Mouse (Mus musculus): ENCODE measurements around the gene Agps. TPM values are rescaled to one million over a fixed set of nuclear protein-coding genes. Genes with fewer than 3 reads are reported as not detected.
A peak's percentile ranks its signal among the peaks of the same experiment; 100 is the strongest.
"Not testable (repeated sequence)": the region's sequence is repeated elsewhere in the genome, so short reads cannot be mapped to it uniquely, and the experiment has no call there.

The Agps gene
- polyA plus RNA-seq, 1 experiment from 2014 or later = 41.5 TPM

DNA sequence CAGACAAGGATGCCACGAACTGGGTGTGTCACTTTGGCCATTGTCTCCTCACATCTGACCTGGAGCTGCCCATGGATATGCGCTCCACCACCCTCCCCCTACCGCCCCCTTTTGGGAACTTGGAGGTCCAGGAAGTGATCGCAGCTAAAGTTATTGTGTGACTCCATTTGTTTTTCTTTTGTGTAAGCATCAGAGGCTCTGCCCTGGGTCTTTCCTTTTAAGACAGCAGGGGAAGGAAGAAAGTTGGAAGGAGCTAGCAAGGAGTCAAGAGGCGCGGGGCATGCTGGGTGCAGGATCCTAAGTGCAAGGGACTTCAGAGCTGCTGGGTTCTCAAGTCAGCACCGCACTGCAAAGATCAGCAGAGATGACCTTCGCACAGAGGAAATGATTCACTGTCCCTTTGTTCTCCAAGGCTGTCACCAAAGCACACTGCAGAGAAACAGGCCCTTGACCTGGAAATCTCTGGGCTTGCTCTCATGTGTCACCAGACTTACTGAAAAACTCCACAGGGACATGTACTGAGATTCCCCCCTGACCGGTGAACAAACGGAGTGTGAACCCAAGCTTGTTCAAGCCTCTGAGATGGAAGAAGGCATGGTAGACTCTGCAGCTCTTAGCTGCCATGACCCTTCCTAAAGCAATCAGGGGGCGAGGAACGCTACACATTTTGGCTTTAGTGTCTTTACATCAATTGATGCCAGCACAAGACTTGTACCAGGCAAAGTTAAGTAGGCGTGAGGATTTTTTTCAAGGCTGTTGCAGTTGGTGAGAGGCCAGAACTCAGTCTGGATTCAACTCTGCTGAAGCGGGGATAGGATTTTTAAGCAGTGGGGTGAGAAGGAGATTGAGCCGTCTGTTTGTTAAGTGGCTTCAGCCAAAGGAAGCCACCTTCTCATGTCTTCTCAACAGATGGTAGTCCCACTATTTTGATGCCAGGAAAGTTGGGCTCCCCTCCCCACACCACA, 128.7 kb downstream of the Agps start:
- Histone ChIP-seq H3K4me2 (replicated peaks) (peak overlapping the region; percentile 27), H3K27me3 (ENCODE audit: control insufficient read depth, insufficient read depth, low read length) (no peaks in the 10 kb centered on the region), H3K27ac (peak overlapping the region; percentile 70), H3K4me3 (replicated peaks; ENCODE audit: low read length) (no peak overlapping the region), H3K9ac (no peak overlapping the region), H3K36me3 (replicated peaks; ENCODE audit: control insufficient read depth, insufficient read depth) (no peaks in the 10 kb centered on the region), H3K4me1 (replicated peaks; ENCODE audit: control insufficient read depth, insufficient read depth, low read length) (peaks cover 12% of the 10 kb centered on the region; the same call in 1 of the 2 replicates), H3K9me3 (ENCODE audit: control insufficient read depth, low read length) (no peaks in the 10 kb centered on the region)
- no peak for DNase-seq (ENCODE audit: low spot score)
- 54% methylated on average over 15 of the region's 15 CpGs for WGBS
- no peak for ATAC-seq (ENCODE audit: low FRiP score)

- Histone ChIP-seq H3K36me3 (replicated peaks; ENCODE audit: control insufficient read depth, insufficient read depth) (no peaks in the 10 kb centered on the region), H3K27ac (no peak overlapping the region), H3K9me3 (ENCODE audit: control insufficient read depth, low read length) (no peaks in the 10 kb centered on the region), H3K4me1 (replicated peaks; ENCODE audit: control insufficient read depth, insufficient read depth, low read length) (peaks cover 12% of the 10 kb centered on the region; the same call in 1 of the 2 replicates), H3K4me3 (replicated peaks; ENCODE audit: low read length) (no peak overlapping the region), H3K9ac (no peak overlapping the region), H3K27me3 (ENCODE audit: control insufficient read depth, insufficient read depth, low read length) (no peaks in the 10 kb centered on the region), H3K4me2 (replicated peaks) (no peak overlapping the region)
- WGBS = 64% methylated on average over 10 of the region's 10 CpGs
- DNase-seq (ENCODE audit: low spot score) (no peak), ATAC-seq (ENCODE audit: low FRiP score) (no peak)
These were observed 131.3 kb downstream of the Agps start for GRCm38 (mm10) chr2:75963211-75963840.

- WGBS = 77% methylated on average over 5 of the region's 5 CpGs
- Histone ChIP-seq H3K27ac (no peak overlapping the region), H3K4me1 (replicated peaks; ENCODE audit: control insufficient read depth, insufficient read depth, low read length) (peaks cover 12% of the 10 kb centered on the region; the same call in 1 of the 2 replicates), H3K9me3 (ENCODE audit: control insufficient read depth, low read length) (no peaks in the 10 kb centered on the region), H3K36me3 (replicated peaks; ENCODE audit: control insufficient read depth, insufficient read depth) (no peaks in the 10 kb centered on the region), H3K27me3 (ENCODE audit: control insufficient read depth, insufficient read depth, low read length) (no peaks in the 10 kb centered on the region), H3K4me3 (replicated peaks; ENCODE audit: low read length) (no peak overlapping the region), H3K4me2 (replicated peaks) (peak overlapping the region; percentile 42), H3K9ac (no peak overlapping the region; the same call in 1 of the 2 replicates)
- ATAC-seq (ENCODE audit: low FRiP score) (no peak), DNase-seq (ENCODE audit: low spot score) (no peak)
These were observed 132.1 kb downstream of the Agps start for GRCm38 (mm10) chr2:75964051-75964450.

GRCm38 (mm10) chr2:75964512-75964911, 132.5 kb downstream of the Agps start:
- ATAC-seq (ENCODE audit: low FRiP score) (no peak), DNase-seq (ENCODE audit: low spot score) (peak; percentile 68)
- Histone ChIP-seq H3K9ac (no peak overlapping the region; the same call in 1 of the 2 replicates), H3K4me3 (replicated peaks; ENCODE audit: low read length) (no peak overlapping the region), H3K27ac (no peak overlapping the region), H3K4me2 (replicated peaks) (peak overlapping the region; percentile 42), H3K9me3 (ENCODE audit: control insufficient read depth, low read length) (no peaks in the 10 kb centered on the region), H3K4me1 (replicated peaks; ENCODE audit: control insufficient read depth, insufficient read depth, low read length) (peaks cover 7% of the 10 kb centered on the region; the same call in 1 of the 2 replicates), H3K36me3 (replicated peaks; ENCODE audit: control insufficient read depth, insufficient read depth) (no peaks in the 10 kb centered on the region), H3K27me3 (ENCODE audit: control insufficient read depth, insufficient read depth, low read length) (no peaks in the 10 kb centered on the region)
- 11% methylated on average over 14 of the region's 14 CpGs for WGBS

DNA sequence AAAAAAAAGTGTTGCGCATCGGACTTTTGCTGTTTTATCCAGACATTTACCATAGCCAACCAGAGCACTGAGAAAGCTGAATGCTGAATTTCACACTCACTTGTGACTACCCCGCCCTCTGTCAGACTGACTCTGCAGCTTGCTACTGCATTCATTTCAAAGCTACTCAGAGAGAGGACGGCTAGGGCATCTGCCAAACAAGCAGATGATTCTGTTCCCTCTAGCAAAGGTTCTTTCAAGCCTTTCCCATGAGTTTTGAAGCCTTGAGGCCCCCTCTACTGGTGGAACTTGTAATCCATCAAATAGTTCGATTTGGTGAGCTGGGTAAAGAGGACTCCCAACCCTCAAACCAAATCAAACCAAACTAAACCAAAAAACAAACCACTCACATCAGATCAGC, 133.0 kb downstream of the Agps start:
- WGBS = 28% methylated on average over 5 of the region's 5 CpGs

DNA sequence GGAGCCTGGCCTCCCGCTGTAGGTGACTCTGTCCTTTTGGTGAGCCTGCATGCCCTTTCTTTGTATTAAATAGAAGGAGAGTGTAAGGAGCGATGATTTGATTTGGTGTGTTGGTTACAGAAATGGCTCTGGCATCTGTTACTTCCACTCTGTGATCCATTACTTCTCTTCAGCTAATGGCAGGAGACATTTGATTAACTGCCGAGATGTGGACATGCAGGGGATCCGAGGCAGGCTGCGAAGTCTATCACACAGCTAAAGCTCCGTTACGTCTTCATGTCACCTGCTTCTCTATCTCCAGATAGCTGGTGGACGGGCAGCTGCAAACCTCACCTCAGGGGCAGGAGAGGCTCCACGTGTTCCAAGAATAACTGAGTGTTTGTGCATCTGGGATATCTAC, 142.2 kb downstream of the Agps start:
- Histone ChIP-seq H3K9ac (no peak overlapping the region), H3K4me1 (replicated peaks; ENCODE audit: control insufficient read depth, insufficient read depth, low read length) (no peaks in the 10 kb centered on the region), H3K27me3 (ENCODE audit: control insufficient read depth, insufficient read depth, low read length) (no peaks in the 10 kb centered on the region), H3K27ac (no peak overlapping the region), H3K9me3 (ENCODE audit: control insufficient read depth, low read length) (no peaks in the 10 kb centered on the region), H3K4me2 (replicated peaks) (no peak overlapping the region), H3K36me3 (replicated peaks; ENCODE audit: control insufficient read depth, insufficient read depth) (no peaks in the 10 kb centered on the region), H3K4me3 (replicated peaks; ENCODE audit: low read length) (no peak overlapping the region)
- WGBS = 70% methylated on average over 9 of the region's 9 CpGs
- DNase-seq (ENCODE audit: low spot score) (no peak), ATAC-seq (ENCODE audit: low FRiP score) (no peak)

More for the DNA sequence above, 133.0 kb downstream of the Agps start:
- Histone ChIP-seq H3K27ac (no peak overlapping the region), H3K27me3 (ENCODE audit: control insufficient read depth, insufficient read depth, low read length) (no peaks in the 10 kb centered on the region), H3K36me3 (replicated peaks; ENCODE audit: control insufficient read depth, insufficient read depth) (no peaks in the 10 kb centered on the region), H3K4me3 (replicated peaks; ENCODE audit: low read length) (no peak overlapping the region), H3K9ac (no peak overlapping the region; the same call in 1 of the 2 replicates), H3K4me1 (replicated peaks; ENCODE audit: control insufficient read depth, insufficient read depth, low read length) (peaks cover 6% of the 10 kb centered on the region; the same call in 1 of the 2 replicates), H3K9me3 (ENCODE audit: control insufficient read depth, low read length) (no peaks in the 10 kb centered on the region), H3K4me2 (replicated peaks) (peak overlapping the region; percentile 42)
- DNase-seq (ENCODE audit: low spot score) = peak; percentile 75
- no peak; the same call in 1 of the 2 replicates for ATAC-seq (ENCODE audit: low FRiP score)

DNA sequence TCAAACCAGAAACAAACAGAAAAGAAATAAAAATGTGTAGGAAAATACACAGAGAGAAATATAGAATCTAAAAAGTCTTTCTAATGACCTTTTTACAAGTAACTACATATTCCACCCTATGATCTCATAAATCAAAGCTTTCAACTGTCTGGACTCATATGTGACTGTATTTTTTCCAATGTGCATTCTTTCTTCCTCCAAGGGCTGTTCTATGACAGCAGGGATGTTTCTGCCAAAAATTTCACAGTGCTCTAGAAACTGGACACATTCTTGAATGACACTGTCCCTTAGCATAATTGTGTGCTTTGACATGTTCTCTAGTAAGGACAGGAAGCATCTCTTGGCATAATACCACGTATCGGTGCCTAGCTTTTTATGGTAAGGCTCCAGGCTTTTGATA, 144.1 kb downstream of the Agps start:
- not testable (repeated sequence) for H3K4me2 ChIP-seq (replicated peaks); ATAC-seq (ENCODE audit: low FRiP score); DNase-seq (ENCODE audit: low spot score); H3K9ac ChIP-seq; H3K27ac ChIP-seq; H3K4me1 ChIP-seq (replicated peaks; ENCODE audit: control insufficient read depth, insufficient read depth, low read length); H3K4me3 ChIP-seq (replicated peaks; ENCODE audit: low read length); H3K27me3 ChIP-seq (ENCODE audit: control insufficient read depth, insufficient read depth, low read length); H3K9me3 ChIP-seq (ENCODE audit: control insufficient read depth, low read length); H3K36me3 ChIP-seq (replicated peaks; ENCODE audit: control insufficient read depth, insufficient read depth)
- 82% methylated on average over 2 of the region's 2 CpGs for WGBS

DNA sequence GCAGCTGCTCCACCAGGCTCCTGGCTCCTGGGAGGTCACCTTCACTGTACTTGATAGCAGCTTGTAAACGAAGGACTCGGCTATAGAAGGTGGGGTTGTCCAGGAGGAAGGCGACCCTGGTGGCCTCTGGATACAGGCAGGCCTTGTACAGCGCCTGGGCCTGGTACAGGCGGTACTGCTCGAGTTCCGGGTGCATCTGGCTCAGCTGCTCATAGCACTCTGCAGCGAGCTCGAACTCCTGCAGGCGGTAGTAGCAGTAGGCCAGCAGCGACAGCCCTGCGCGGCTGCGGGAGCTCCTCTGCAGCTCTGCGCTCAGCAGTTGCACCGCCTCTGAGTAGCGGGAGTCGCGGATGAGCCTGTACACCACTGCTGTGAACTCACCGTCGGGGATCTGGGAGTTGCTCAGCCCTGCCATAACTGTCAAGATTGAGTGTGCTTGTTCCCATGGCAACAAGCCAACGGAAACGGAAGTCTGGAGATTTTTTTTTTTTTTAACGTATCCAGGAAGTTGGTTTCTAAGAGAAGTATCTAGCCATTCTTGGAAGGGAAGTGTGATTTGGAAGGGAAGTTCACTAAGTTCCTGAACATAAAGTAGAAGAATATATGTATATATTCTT, 145.9 kb downstream of the Agps start, which contains the start of gene Ttc30a2:
Ttc30a2 (minus strand) TSS at position 419 of the 617 bp plus-strand sequence.
- 28% methylated on average over 14 of the region's 24 CpGs for WGBS
- not testable (repeated sequence) for H3K9ac ChIP-seq; H3K9me3 ChIP-seq (ENCODE audit: control insufficient read depth, low read length); H3K36me3 ChIP-seq (replicated peaks; ENCODE audit: control insufficient read depth, insufficient read depth); H3K27me3 ChIP-seq (ENCODE audit: control insufficient read depth, insufficient read depth, low read length); ATAC-seq (ENCODE audit: low FRiP score); H3K4me3 ChIP-seq (replicated peaks; ENCODE audit: low read length); H3K4me1 ChIP-seq (replicated peaks; ENCODE audit: control insufficient read depth, insufficient read depth, low read length); H3K27ac ChIP-seq
- H3K4me2 ChIP-seq (replicated peaks) = peak within 1 kb of the TSS; percentile 17; the same call in 1 of the 2 replicates
- peak; percentile 68 for DNase-seq (ENCODE audit: low spot score)

All from hindbrain, embryonic 14.5 days (tissue).